Mouse (Mus musculus) testis, adult 2 months (tissue): ENCODE measurements around the gene Slc25a30.

Source experiments
- CTCF ChIP-seq: fragments of 200-500 bp; IDR thresholded peaks from 2 replicates; pipeline ENCODE4 v1.5.1; 2012; ENCODE audit warnings: low read depth, mild to moderate bottlenecking, inconsistent platforms, low read length, moderate library complexity; ENCODE audit not compliant: control insufficient read depth, insufficient read depth, insufficient replicate concordance
- POLR2A ChIP-seq: fragments of 200-500 bp; IDR thresholded peaks from 2 replicates; pipeline ENCODE4 v1.6.1; 2012; ENCODE audit warnings: low read depth, mild to moderate bottlenecking, inconsistent platforms, low read length, moderate library complexity; ENCODE audit not compliant: control insufficient read depth

DNA sequence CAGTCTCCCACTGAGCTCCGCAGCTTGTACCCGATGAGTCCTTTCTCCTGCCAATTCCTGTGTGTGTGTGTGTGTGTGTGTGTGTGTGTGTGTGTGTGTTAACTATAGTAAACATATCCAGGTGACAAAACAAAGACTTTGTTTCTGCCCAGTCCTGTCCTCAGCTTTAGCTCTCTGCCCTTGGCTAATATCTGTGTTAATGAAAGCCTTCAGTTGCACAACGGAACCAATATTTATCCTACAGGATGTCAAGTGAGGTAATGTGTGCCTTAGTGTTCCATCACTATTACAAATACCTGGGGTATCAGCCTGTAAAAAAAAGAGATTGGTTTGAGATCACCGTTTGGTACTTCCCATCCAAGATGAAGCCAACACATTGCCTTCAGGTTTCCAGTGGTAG is 6.3 kb upstream of the Slc25a30 start:
- no peak for TF ChIP-seq CTCF
- no peak for TF ChIP-seq POLR2A
